Mouse (Mus musculus): ENCODE measurements around the gene Fez2. TPM values are rescaled to one million over a fixed set of nuclear protein-coding genes. Genes with fewer than 3 reads are reported as not detected.
A peak's percentile ranks its signal among the peaks of the same experiment; 100 is the strongest.

The Fez2 gene
- polyA plus RNA-seq, 1 experiment from 2014 or later = 56.9 TPM

GRCm38 (mm10) chr17:78407581-78407980 is 10.4 kb downstream of the Fez2 start:
- WGBS = 14% methylated on average over 4 of the region's 4 CpGs
- Histone ChIP-seq H3K9ac (ENCODE audit: low read length) (no peak overlapping the region), H3K4me2 (ENCODE audit: low read length) (no peak overlapping the region), H3K36me3 (ENCODE audit: control insufficient read depth, insufficient read depth, low read length) (peaks cover 44% of the 10 kb centered on the region), H3K9me3 (ENCODE audit: control insufficient read depth, low read length) (no peaks in the 10 kb centered on the region), H3K4me1 (ENCODE audit: control insufficient read depth in 2 of 2, insufficient read depth in 2 of 2, low read length in 2 of 2) (peaks cover 7 to 15% of the 10 kb centered on the region in 2 experiments), H3K4me3 (ENCODE audit: control insufficient read depth in 1 of 2, insufficient read depth in 1 of 2, low read depth in 1 of 2, low read length in 2 of 2) (no peak overlapping the region), H3K27me3 (ENCODE audit: control insufficient read depth, insufficient read depth, low read length) (no peaks in the 10 kb centered on the region), H3K27ac (replicated peaks in 1 of 2; ENCODE audit: control insufficient read depth in 1 of 2, insufficient read depth in 1 of 2, low read depth in 2 of 2, low read length in 2 of 2) (no peak overlapping the region)
- ATAC-seq (ENCODE audit: insufficient number of reproducible peaks, insufficient read depth, low FRiP score, low read depth) = no peak

- H3K27ac ChIP-seq (replicated peaks in 1 of 2; ENCODE audit: control insufficient read depth in 1 of 2, insufficient read depth in 1 of 2, low read depth in 2 of 2, low read length in 2 of 2) = peak overlapping the region; percentile 28 to 72
- H3K4me3 ChIP-seq (ENCODE audit: control insufficient read depth in 1 of 2, insufficient read depth in 1 of 2, low read depth in 1 of 2, low read length in 2 of 2) = no peak overlapping the region
- H3K9ac ChIP-seq (ENCODE audit: low read length) = no peak overlapping the region
- 74% methylated on average over 10 of the region's 10 CpGs for WGBS
- ATAC-seq (ENCODE audit: insufficient number of reproducible peaks, insufficient read depth, low FRiP score, low read depth) = no peak
- H3K36me3 ChIP-seq (ENCODE audit: control insufficient read depth, insufficient read depth, low read length) = peaks cover 43% of the 10 kb centered on the region
- H3K27me3 ChIP-seq (ENCODE audit: control insufficient read depth, insufficient read depth, low read length) = no peaks in the 10 kb centered on the region
- H3K4me1 ChIP-seq (ENCODE audit: control insufficient read depth in 2 of 2, insufficient read depth in 2 of 2, low read length in 2 of 2) = peaks cover 7 to 16% of the 10 kb centered on the region in 2 experiments
- no peak overlapping the region for H3K4me2 ChIP-seq (ENCODE audit: low read length)
- H3K9me3 ChIP-seq (ENCODE audit: control insufficient read depth, low read length) = no peaks in the 10 kb centered on the region
Measured at GRCm38 (mm10) chr17:78406854-78407253, 11.1 kb downstream of the Fez2 start.

- H3K4me3 ChIP-seq (ENCODE audit: control insufficient read depth in 1 of 2, insufficient read depth in 1 of 2, low read depth in 1 of 2, low read length in 2 of 2) = no peak overlapping the region
- WGBS = 83% methylated on average over 3 of the region's 3 CpGs
- H3K9me3 ChIP-seq (ENCODE audit: control insufficient read depth, low read length) = no peaks in the 10 kb centered on the region
- no peak overlapping the region for H3K4me2 ChIP-seq (ENCODE audit: low read length)
- H3K27ac ChIP-seq (replicated peaks in 1 of 2; ENCODE audit: control insufficient read depth in 1 of 2, insufficient read depth in 1 of 2, low read depth in 2 of 2, low read length in 2 of 2) = no peak overlapping the region
- ATAC-seq (ENCODE audit: insufficient number of reproducible peaks, insufficient read depth, low FRiP score, low read depth) = no peak
- H3K36me3 ChIP-seq (ENCODE audit: control insufficient read depth, insufficient read depth, low read length) = peaks cover 39% of the 10 kb centered on the region
- H3K4me1 ChIP-seq (ENCODE audit: control insufficient read depth in 2 of 2, insufficient read depth in 2 of 2, low read length in 2 of 2) = peaks cover 12 to 22% of the 10 kb centered on the region in 2 experiments
- no peak overlapping the region for H3K9ac ChIP-seq (ENCODE audit: low read length)
- no peaks in the 10 kb centered on the region for H3K27me3 ChIP-seq (ENCODE audit: control insufficient read depth, insufficient read depth, low read length)
Measured at GRCm38 (mm10) chr17:78405336-78405735, 12.6 kb downstream of the Fez2 start.

- ATAC-seq (ENCODE audit: insufficient number of reproducible peaks, insufficient read depth, low FRiP score, low read depth) = peak; percentile 61
- peak overlapping the region; percentile 43 to 51 for H3K27ac ChIP-seq (replicated peaks in 1 of 2; ENCODE audit: control insufficient read depth in 1 of 2, insufficient read depth in 1 of 2, low read depth in 2 of 2, low read length in 2 of 2)
- peaks cover 43% of the 10 kb centered on the region for H3K36me3 ChIP-seq (ENCODE audit: control insufficient read depth, insufficient read depth, low read length)
- no peak overlapping the region for H3K4me3 ChIP-seq (ENCODE audit: control insufficient read depth in 1 of 2, insufficient read depth in 1 of 2, low read depth in 1 of 2, low read length in 2 of 2)
- H3K4me2 ChIP-seq (ENCODE audit: low read length) = no peak overlapping the region
- H3K9ac ChIP-seq (ENCODE audit: low read length) = no peak overlapping the region
- H3K9me3 ChIP-seq (ENCODE audit: control insufficient read depth, low read length) = no peaks in the 10 kb centered on the region
- H3K27me3 ChIP-seq (ENCODE audit: control insufficient read depth, insufficient read depth, low read length) = no peaks in the 10 kb centered on the region
- H3K4me1 ChIP-seq (ENCODE audit: control insufficient read depth in 2 of 2, insufficient read depth in 2 of 2, low read length in 2 of 2) = peaks cover 13 to 25% of the 10 kb centered on the region in 2 experiments
- WGBS = 25% methylated on average over 9 of the region's 9 CpGs
Measured at GRCm38 (mm10) chr17:78403804-78404203, 14.1 kb downstream of the Fez2 start.

- peak overlapping the region; percentile 43 to 51; a peak in 3 of 4 replicates for H3K27ac ChIP-seq (replicated peaks in 1 of 2; ENCODE audit: control insufficient read depth in 1 of 2, insufficient read depth in 1 of 2, low read depth in 2 of 2, low read length in 2 of 2)
- no peak overlapping the region for H3K9ac ChIP-seq (ENCODE audit: low read length)
- H3K4me3 ChIP-seq (ENCODE audit: control insufficient read depth in 1 of 2, insufficient read depth in 1 of 2, low read depth in 1 of 2, low read length in 2 of 2) = no peak overlapping the region
- ATAC-seq (ENCODE audit: insufficient number of reproducible peaks, insufficient read depth, low FRiP score, low read depth) = no peak
- no peak overlapping the region for H3K4me2 ChIP-seq (ENCODE audit: low read length)
- WGBS = 73% methylated on average over 4 of the region's 4 CpGs
- H3K4me1 ChIP-seq (ENCODE audit: control insufficient read depth in 2 of 2, insufficient read depth in 2 of 2, low read length in 2 of 2) = peaks cover 13 to 25% of the 10 kb centered on the region in 2 experiments
- H3K9me3 ChIP-seq (ENCODE audit: control insufficient read depth, low read length) = no peaks in the 10 kb centered on the region
- H3K27me3 ChIP-seq (ENCODE audit: control insufficient read depth, insufficient read depth, low read length) = no peaks in the 10 kb centered on the region
- H3K36me3 ChIP-seq (ENCODE audit: control insufficient read depth, insufficient read depth, low read length) = peaks cover 38% of the 10 kb centered on the region
Measured at GRCm38 (mm10) chr17:78403229-78403628, 14.7 kb downstream of the Fez2 start.

GRCm38 (mm10) chr17:78402174-78402573 is 15.8 kb downstream of the Fez2 start:
- ATAC-seq (ENCODE audit: insufficient number of reproducible peaks, insufficient read depth, low FRiP score, low read depth) = no peak
- Histone ChIP-seq H3K36me3 (ENCODE audit: control insufficient read depth, insufficient read depth, low read length) (peaks cover 39% of the 10 kb centered on the region), H3K27me3 (ENCODE audit: control insufficient read depth, insufficient read depth, low read length) (no peaks in the 10 kb centered on the region), H3K4me2 (ENCODE audit: low read length) (no peak overlapping the region), H3K27ac (replicated peaks in 1 of 2; ENCODE audit: control insufficient read depth in 1 of 2, insufficient read depth in 1 of 2, low read depth in 2 of 2, low read length in 2 of 2) (no peak overlapping the region), H3K4me3 (ENCODE audit: control insufficient read depth in 1 of 2, insufficient read depth in 1 of 2, low read depth in 1 of 2, low read length in 2 of 2) (no peak overlapping the region), H3K9me3 (ENCODE audit: control insufficient read depth, low read length) (no peaks in the 10 kb centered on the region), H3K4me1 (ENCODE audit: control insufficient read depth in 2 of 2, insufficient read depth in 2 of 2, low read length in 2 of 2) (peaks cover 10 to 19% of the 10 kb centered on the region in 2 experiments), H3K9ac (ENCODE audit: low read length) (no peak overlapping the region)
- 73% methylated on average over 6 of the region's 6 CpGs for whole genome bisulfite sequencing

GRCm38 (mm10) chr17:78401713-78402112 is 16.2 kb downstream of the Fez2 start:
- H3K9me3 ChIP-seq (ENCODE audit: control insufficient read depth, low read length) = no peaks in the 10 kb centered on the region
- no peak overlapping the region for H3K27ac ChIP-seq (replicated peaks in 1 of 2; ENCODE audit: control insufficient read depth in 1 of 2, insufficient read depth in 1 of 2, low read depth in 2 of 2, low read length in 2 of 2)
- no peak for ATAC-seq (ENCODE audit: insufficient number of reproducible peaks, insufficient read depth, low FRiP score, low read depth)
- H3K27me3 ChIP-seq (ENCODE audit: control insufficient read depth, insufficient read depth, low read length) = no peaks in the 10 kb centered on the region
- H3K36me3 ChIP-seq (ENCODE audit: control insufficient read depth, insufficient read depth, low read length) = peaks cover 39% of the 10 kb centered on the region
- H3K4me3 ChIP-seq (ENCODE audit: control insufficient read depth in 1 of 2, insufficient read depth in 1 of 2, low read depth in 1 of 2, low read length in 2 of 2) = no peak overlapping the region
- peaks cover 10 to 18% of the 10 kb centered on the region in 2 experiments for H3K4me1 ChIP-seq (ENCODE audit: control insufficient read depth in 2 of 2, insufficient read depth in 2 of 2, low read length in 2 of 2)
- H3K9ac ChIP-seq (ENCODE audit: low read length) = no peak overlapping the region
- H3K4me2 ChIP-seq (ENCODE audit: low read length) = no peak overlapping the region
- WGBS = 36% methylated on average over 4 of the region's 4 CpGs

- Histone ChIP-seq H3K36me3 (ENCODE audit: control insufficient read depth, insufficient read depth, low read length) (peaks cover 42% of the 10 kb centered on the region), H3K4me3 (ENCODE audit: control insufficient read depth in 1 of 2, insufficient read depth in 1 of 2, low read depth in 1 of 2, low read length in 2 of 2) (no peak overlapping the region), H3K27me3 (ENCODE audit: control insufficient read depth, insufficient read depth, low read length) (no peaks in the 10 kb centered on the region), H3K27ac (replicated peaks in 1 of 2; ENCODE audit: control insufficient read depth in 1 of 2, insufficient read depth in 1 of 2, low read depth in 2 of 2, low read length in 2 of 2) (no peak overlapping the region), H3K4me1 (ENCODE audit: control insufficient read depth in 2 of 2, insufficient read depth in 2 of 2, low read length in 2 of 2) (peaks cover 10 to 18% of the 10 kb centered on the region in 2 experiments), H3K9ac (ENCODE audit: low read length) (no peak overlapping the region), H3K9me3 (ENCODE audit: control insufficient read depth, low read length) (no peaks in the 10 kb centered on the region), H3K4me2 (ENCODE audit: low read length) (no peak overlapping the region)
- ATAC-seq (ENCODE audit: insufficient number of reproducible peaks, insufficient read depth, low FRiP score, low read depth) = no peak
- 56% methylated on average over 6 of the region's 6 CpGs for WGBS
Measured at GRCm38 (mm10) chr17:78401311-78401710, 16.6 kb downstream of the Fez2 start.
